Mouse (Mus musculus) forebrain, embryonic 15.5 days (tissue): Measurements from ENCODE around the gene Gna11. TPM values are rescaled to one million over a fixed set of nuclear protein-coding genes. Genes with fewer than 3 reads are reported as not detected.

ENCODE experiments used
- ATAC-seq: fragments of 200-750 bp; cut with Nextera tagmentation; replicated peaks from 2 replicates; pipeline ENCODE4 v1.8.0; 2017; ENCODE audit warnings: mild to moderate bottlenecking, moderate TSS enrichment, moderate library complexity
- H3K27ac ChIP-seq: fragments of 300-500 bp; sonication (generic); replicated peaks from 2 replicates; pipeline ENCODE4 v1.5.1; 2015; ENCODE audit warnings: mild to moderate bottlenecking, inconsistent platforms
- H3K27me3 ChIP-seq: fragments of 300-500 bp; sonication (generic); 2 replicates; pipeline ENCODE4 v1.6.1; 2015; ENCODE audit warnings: inconsistent platforms
- H3K36me3 ChIP-seq: fragments of 300-500 bp; sonication (generic); 2 replicates; pipeline ENCODE4 v1.6.1; 2015; ENCODE audit warnings: mild to moderate bottlenecking, inconsistent platforms
- H3K4me1 ChIP-seq: fragments of 300-500 bp; sonication (generic); 2 replicates; pipeline ENCODE4 v1.6.1; 2015; ENCODE audit warnings: inconsistent platforms
- H3K4me2 ChIP-seq: fragments of 300-500 bp; sonication (generic); replicated peaks from 2 replicates; pipeline ENCODE4 v1.6.1; 2015; ENCODE audit warnings: mild to moderate bottlenecking, inconsistent platforms
- H3K4me3 ChIP-seq: fragments of 300-500 bp; sonication (generic); 2 replicates; pipeline ENCODE4 v1.5.1; 2015; ENCODE audit warnings: mild to moderate bottlenecking, inconsistent platforms
- H3K9ac ChIP-seq: fragments of 300-500 bp; sonication (generic); replicated peaks from 2 replicates; pipeline ENCODE4 v1.6.1; 2015; ENCODE audit warnings: mild to moderate bottlenecking, inconsistent platforms
- H3K9me3 ChIP-seq: fragments of 300-500 bp; sonication (generic); 2 replicates; pipeline ENCODE4 v1.6.1; 2016; ENCODE audit warnings: inconsistent platforms
- WGBS: fragments of 180-500 bp; shearing (Covaris S2); methylation state at CpG from one replicate; pipeline ENCODE4 v1.1.7; 2015; ENCODE audit warnings: mixed read lengths; 5-methylcytosine and 5-hydroxymethylcytosine counted together
- polyA plus RNA-seq: library from polyadenylated mRNA; unstranded; fragments of >200 nt; fragmentation: Nextera tagmentation; extraction: Ambion mirVana; gene quantifications from 2 replicates; pipeline ENCODE4 v1.2.1, GENCODE M21; 2015

The Gna11 gene
- polyA plus RNA-seq, 1 experiment from 2014 or later = 99.8 TPM

DNA sequence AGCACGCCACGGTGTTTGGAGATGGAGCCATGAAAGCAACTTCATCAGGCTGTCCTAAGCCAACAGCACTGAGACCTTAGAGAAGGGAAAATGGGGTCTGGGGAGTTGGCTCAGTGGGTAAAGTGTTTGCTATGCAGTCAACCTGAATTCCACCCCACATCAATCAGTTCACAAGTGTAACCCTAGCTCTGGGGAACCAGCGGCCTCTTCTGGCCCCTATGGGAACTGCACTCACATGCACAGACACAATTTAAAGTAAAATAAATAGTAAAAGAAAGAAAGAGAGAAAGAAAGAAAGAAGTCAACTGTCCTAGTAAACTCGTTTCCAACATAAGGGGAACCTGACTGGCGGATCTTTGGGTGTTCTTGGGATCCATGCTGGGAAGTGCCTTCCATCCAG is 31.2 kb downstream of the Gna11 start:
- Histone ChIP-seq H3K4me2 (no peak overlapping the region), H3K9ac (no peak overlapping the region), H3K9me3 (no peaks in the 10 kb centered on the region), H3K27ac (no peak overlapping the region), H3K4me1 (no peaks in the 10 kb centered on the region), H3K36me3 (no peaks in the 10 kb centered on the region), H3K27me3 (0 out of 2 replicates have a peak, but pooled peaks cover 8% of the 10 kb centered on the region), H3K4me3 (no peak overlapping the region)
- 89% methylated on average over 5 of the region's 5 CpGs for WGBS
- ATAC-seq = no peak

GRCm38 (mm10) chr10:81510246-81510810 is 34.7 kb downstream of the Gna11 start:
- Histone ChIP-seq H3K4me1 (no peaks in the 10 kb centered on the region), H3K4me2 (no peak overlapping the region), H3K36me3 (no peaks in the 10 kb centered on the region), H3K27ac (no peak overlapping the region), H3K4me3 (no peak overlapping the region), H3K9me3 (no peaks in the 10 kb centered on the region), H3K27me3 (0 out of 2 replicates have a peak, but pooled peaks cover 8% of the 10 kb centered on the region), H3K9ac (no peak overlapping the region)
- no peak for ATAC-seq
- WGBS = 80% methylated on average over 14 of the region's 14 CpGs

GRCm38 (mm10) chr10:81507691-81508489 is 37.1 kb downstream of the Gna11 start:
- Histone ChIP-seq H3K4me3 (no peak overlapping the region), H3K27ac (no peak overlapping the region), H3K27me3 (0 out of 2 replicates have a peak, but pooled peaks cover 8% of the 10 kb centered on the region), H3K9ac (no peak overlapping the region), H3K9me3 (no peaks in the 10 kb centered on the region), H3K36me3 (no peaks in the 10 kb centered on the region), H3K4me1 (0 out of 2 replicates have a peak, but pooled peaks cover 1% of the 10 kb centered on the region), H3K4me2 (no peak overlapping the region)
- ATAC-seq = no peak
- 80% methylated on average over 13 of the region's 13 CpGs for WGBS

GRCm38 (mm10) chr10:81507095-81507494 is 37.9 kb downstream of the Gna11 start:
- H3K9me3 ChIP-seq = no peaks in the 10 kb centered on the region
- H3K36me3 ChIP-seq = no peaks in the 10 kb centered on the region
- H3K4me1 ChIP-seq = 0 out of 2 replicates have a peak, but pooled peaks cover 3% of the 10 kb centered on the region
- 0 out of 2 replicates have a peak, but pooled peaks cover 1% of the 10 kb centered on the region for H3K27me3 ChIP-seq
- WGBS = 32% methylated on average over 6 of the region's 6 CpGs
- no peak for ATAC-seq
- no peak overlapping the region for H3K27ac ChIP-seq
- no peak overlapping the region for H3K4me2 ChIP-seq
- no peak overlapping the region for H3K9ac ChIP-seq
- H3K4me3 ChIP-seq = no peak overlapping the region

- H3K27me3 ChIP-seq = no peaks in the 10 kb centered on the region
- no peak overlapping the region for H3K4me3 ChIP-seq
- H3K4me2 ChIP-seq = no peak overlapping the region
- no peak for ATAC-seq
- H3K36me3 ChIP-seq = no peaks in the 10 kb centered on the region
- no peak overlapping the region for H3K27ac ChIP-seq
- no peaks in the 10 kb centered on the region for H3K9me3 ChIP-seq
- H3K4me1 ChIP-seq = 0 out of 2 replicates have a peak, but pooled peaks cover 3% of the 10 kb centered on the region
- H3K9ac ChIP-seq = no peak overlapping the region
- 81% methylated on average over 15 of the region's 15 CpGs for WGBS
These were observed 39.9 kb downstream of the Gna11 start for GRCm38 (mm10) chr10:81505016-81505664.

GRCm38 (mm10) chr10:81502658-81503057 is 42.3 kb downstream of the Gna11 start:
- ATAC-seq = peak; percentile 44

DNA sequence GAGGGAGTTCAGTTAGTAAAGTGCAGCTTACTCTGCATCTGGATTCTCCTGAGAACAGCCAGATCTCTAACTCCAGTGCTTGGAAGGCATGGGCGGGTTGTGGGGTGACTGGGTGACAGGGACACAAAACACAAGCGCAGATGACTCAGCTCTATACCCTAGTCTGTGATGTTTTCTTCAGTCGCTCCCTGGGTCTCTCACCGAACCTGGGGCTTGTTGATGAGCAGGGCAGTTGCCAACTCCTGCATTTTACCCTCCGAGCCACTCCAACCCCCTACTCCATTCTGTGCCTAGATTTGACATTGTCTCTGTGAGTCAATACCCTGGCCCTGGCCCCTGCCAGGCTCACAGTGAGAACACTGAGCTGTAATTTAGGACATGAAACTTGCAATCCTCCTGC is 43.1 kb downstream of the Gna11 start:
- no peak overlapping the region for H3K4me2 ChIP-seq
- no peaks in the 10 kb centered on the region for H3K27me3 ChIP-seq
- H3K36me3 ChIP-seq = no peaks in the 10 kb centered on the region
- H3K9me3 ChIP-seq = no peaks in the 10 kb centered on the region
- no peak overlapping the region for H3K9ac ChIP-seq
- no peak overlapping the region for H3K4me3 ChIP-seq
- 82% methylated on average over 5 of the region's 5 CpGs for WGBS
- ATAC-seq = no peak
- H3K27ac ChIP-seq = no peak overlapping the region
- peaks cover 13% of the 10 kb centered on the region for H3K4me1 ChIP-seq

More at GRCm38 (mm10) chr10:81502658-81503057, 42.3 kb downstream of the Gna11 start:
- peak overlapping the region; percentile 37; the same call in 1 of the 2 replicates for H3K9ac ChIP-seq
- H3K36me3 ChIP-seq = no peaks in the 10 kb centered on the region
- 8% methylated on average over 36 of the region's 36 CpGs for WGBS
- no peaks in the 10 kb centered on the region for H3K27me3 ChIP-seq
- no peaks in the 10 kb centered on the region for H3K9me3 ChIP-seq
- peak overlapping the region; percentile 40 for H3K4me3 ChIP-seq
- peaks cover 5% of the 10 kb centered on the region; the same call in 1 of the 2 replicates for H3K4me1 ChIP-seq
- peak overlapping the region; percentile 60 for H3K4me2 ChIP-seq
- no peak overlapping the region for H3K27ac ChIP-seq

GRCm38 (mm10) chr10:81500032-81500431 is 45.0 kb downstream of the Gna11 start, which contains the start of gene S1pr4:
TSS of gene S1pr4 (minus strand) at chr10:81500132.
- Histone ChIP-seq H3K27me3 (no peaks in the 10 kb centered on the region), H3K9ac (no peak within 1 kb of the TSS), H3K4me3 (no peak within 1 kb of the TSS), H3K36me3 (no peaks in the 10 kb centered on the region), H3K27ac (no peak within 1 kb of the TSS), H3K9me3 (no peaks in the 10 kb centered on the region), H3K4me1 (peaks cover 21% of the 10 kb centered on the region), H3K4me2 (no peak within 1 kb of the TSS)
- no peak for ATAC-seq
- 83% methylated on average over 3 of the region's 3 CpGs for WGBS

- Histone ChIP-seq H3K27ac (no peak overlapping the region), H3K4me3 (no peak overlapping the region), H3K4me1 (peaks cover 27% of the 10 kb centered on the region), H3K36me3 (no peaks in the 10 kb centered on the region), H3K9ac (no peak overlapping the region), H3K4me2 (no peak overlapping the region), H3K9me3 (no peaks in the 10 kb centered on the region), H3K27me3 (no peaks in the 10 kb centered on the region)
- 81% methylated on average over 23 of the region's 23 CpGs for WGBS
- ATAC-seq = no peak
These were observed 45.6 kb downstream of the Gna11 start for GRCm38 (mm10) chr10:81499250-81499901.

DNA sequence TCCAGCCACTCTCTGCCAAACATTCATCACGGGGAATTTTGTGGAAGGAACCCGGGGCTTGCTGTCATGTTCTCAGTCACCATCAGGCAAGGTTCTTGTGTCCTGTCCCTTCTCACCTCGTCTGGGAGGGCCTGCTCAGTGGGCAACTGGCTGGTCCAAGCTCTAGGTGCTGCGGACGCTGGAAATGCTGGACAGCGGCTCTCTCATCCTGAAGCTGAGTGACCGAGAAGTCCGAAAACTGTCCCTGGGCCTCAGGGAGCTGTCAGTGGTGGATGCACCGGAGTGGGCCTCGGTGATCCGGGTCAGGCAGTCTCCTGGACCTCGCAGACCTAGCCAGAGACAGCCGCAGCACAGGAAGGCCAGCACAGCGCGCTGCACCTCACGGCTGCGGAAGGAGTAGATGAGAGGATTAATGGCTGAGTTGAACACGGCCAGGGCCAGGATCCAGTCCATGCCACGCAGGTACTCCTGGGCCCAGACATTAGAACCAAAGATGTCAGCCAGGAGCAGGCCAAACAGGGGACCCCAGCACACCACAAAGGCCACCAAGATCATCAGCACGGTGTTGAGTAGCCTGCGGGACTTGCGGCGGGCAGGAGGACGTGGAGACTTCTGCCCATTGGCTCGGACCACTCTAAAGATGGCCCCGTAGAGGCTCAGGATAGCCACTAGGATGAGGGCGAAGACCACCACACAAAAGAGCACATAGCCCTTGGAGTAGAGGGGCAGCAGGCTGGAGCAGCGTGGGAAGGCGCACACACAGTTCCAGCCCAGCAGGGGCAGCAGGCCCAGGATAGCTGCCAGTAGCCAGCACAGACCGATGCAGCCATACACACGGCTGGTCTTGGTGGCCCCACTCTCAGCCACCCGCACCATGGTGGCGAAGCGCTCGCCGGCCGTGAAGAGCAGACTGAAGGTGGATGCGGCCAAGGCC is 46.4 kb downstream of the Gna11 start:
- Histone ChIP-seq H3K4me1 (peaks cover 34% of the 10 kb centered on the region), H3K27me3 (no peaks in the 10 kb centered on the region), H3K9ac (no peak overlapping the region), H3K36me3 (no peaks in the 10 kb centered on the region), H3K4me2 (no peak overlapping the region), H3K9me3 (no peaks in the 10 kb centered on the region), H3K27ac (no peak overlapping the region), H3K4me3 (no peak overlapping the region)
- 84% methylated on average over 38 of the region's 38 CpGs for WGBS
- ATAC-seq = no peak
